Mouse (Mus musculus) c-Kit-positive CD71-positive TER-119-positive erythroid progenitor cells, embryonic 14.5 days (primary cell): Measurements from ENCODE around the gene Mansc1.

Experiments used
- DNase-seq: peaks from one replicate; pipeline ENCODE4 v3.0.0-alpha.2; 2013; ENCODE audit warnings: low spot score

Mansc1 gene

GRCm38 (mm10) chr6:134639210-134639609 is 6.9 kb upstream of the Mansc1 start, which contains the start of gene Borcs5:
TSS of gene Borcs5 (plus strand) at chr6:134639510.
- DNase-seq: no peak

DNA sequence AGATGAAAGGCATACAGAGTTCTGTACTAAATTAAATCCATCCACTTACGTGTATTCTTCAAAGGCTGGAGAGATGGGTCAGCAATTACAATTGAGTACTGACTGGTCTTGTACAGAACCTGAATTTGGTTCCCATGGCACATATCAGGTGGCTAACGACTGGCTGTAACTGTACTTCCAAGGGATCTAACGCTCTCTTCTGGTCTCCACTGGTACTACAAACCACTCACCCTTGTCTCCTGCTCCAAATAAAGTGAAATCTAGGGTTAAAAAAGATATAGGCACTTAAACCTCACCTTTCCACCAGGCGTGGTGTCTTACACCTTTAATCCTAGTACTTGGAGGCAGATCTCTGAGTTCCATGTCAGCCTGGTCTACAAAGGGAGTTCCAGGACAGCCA is 4.2 kb upstream of the Mansc1 start:
- no peak for DNase-seq

- DNase-seq: no peak
These were observed 1.3 kb upstream of the Mansc1 start for GRCm38 (mm10) chr6:134633553-134633952.

DNA sequence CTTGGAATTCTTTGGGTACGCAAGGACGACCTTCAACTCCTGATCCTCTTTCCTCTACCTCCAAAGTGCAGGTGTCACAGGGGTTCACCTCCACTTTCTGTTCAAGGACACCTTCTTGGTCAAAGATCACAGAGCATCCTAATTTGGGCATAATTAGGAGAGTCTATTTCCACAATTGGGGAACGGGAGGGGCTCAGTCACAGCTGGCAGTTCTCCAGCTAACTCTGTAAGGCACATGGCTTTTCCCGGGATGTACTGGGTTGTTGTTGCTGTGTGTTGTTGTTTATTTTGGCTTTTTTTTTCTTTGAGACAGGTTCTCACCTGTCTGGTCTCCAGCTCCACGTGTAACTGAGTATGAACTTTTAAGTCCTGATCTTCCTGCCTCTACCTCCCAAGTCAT is 468 bp upstream of the Mansc1 start:
- DNase-seq: no peak

DNA sequence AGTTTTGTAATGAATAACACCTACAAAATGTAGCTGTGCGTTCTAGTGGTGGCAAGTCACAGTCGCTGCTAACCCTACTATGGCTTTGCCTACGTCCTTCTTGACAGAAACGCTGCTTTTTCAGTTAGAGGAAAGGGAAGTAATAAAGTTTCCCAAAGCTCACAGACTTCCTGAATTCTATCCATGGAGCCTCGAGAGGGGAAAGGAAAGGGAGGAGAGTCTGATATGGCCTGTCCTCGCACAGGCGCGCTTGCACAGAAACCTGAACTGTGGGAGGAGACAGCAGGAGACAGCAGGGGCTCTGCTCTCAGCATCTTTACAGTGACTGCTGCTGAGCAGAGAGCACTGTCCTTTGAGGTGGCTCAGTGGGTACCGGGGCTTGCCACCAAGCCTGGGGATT is 1.8 kb downstream of the Mansc1 start:
- DNase-seq: no peak

GRCm38 (mm10) chr6:134626564-134626963 is 5.7 kb downstream of the Mansc1 start:
- no peak for DNase-seq

DNA sequence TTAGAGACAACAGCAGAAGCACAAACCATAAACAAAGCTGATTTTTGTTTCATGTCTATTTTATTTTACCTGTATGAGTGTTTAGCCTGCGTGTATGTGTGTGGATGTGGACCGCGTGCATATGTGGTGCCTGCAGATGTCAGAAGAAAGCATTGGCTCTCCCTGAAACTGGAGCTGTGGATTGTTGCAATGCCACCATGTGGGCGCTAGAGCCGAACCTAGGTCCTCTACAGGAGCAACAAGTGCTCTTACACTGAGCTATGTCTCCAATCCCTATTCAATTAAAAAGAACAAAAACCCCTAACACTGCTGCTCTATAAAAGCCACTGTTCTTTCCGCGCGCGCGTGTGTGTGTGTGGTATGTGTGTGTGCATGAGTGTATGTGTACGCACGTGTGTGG is 6.9 kb downstream of the Mansc1 start:
- no peak for DNase-seq

DNA sequence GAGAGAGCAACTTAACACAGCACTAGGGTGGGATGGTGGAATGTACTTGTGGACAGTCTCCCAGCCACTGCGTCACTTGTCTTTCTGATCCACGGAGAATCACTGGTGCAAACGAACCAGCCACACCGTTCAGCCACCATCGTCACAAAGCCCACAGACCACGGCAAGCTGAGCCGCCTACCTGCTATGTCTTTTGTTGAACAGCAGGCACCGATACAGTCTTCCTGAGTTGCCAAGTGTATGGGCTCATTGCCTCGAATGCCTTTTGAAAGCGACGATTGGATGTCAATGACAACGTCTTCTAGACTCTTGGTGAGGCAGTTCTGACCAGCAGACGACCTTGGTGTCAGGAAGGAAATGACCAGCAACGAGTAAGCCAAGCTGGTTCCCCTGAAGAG is 10.7 kb downstream of the Mansc1 start:
- no peak for DNase-seq

- peak; percentile 27 for DNase-seq
These were observed 11.3 kb downstream of the Mansc1 start for GRCm38 (mm10) chr6:134620846-134621551.

GRCm38 (mm10) chr6:134620129-134620528 is 12.2 kb downstream of the Mansc1 start:
- DNase-seq: no peak

DNA sequence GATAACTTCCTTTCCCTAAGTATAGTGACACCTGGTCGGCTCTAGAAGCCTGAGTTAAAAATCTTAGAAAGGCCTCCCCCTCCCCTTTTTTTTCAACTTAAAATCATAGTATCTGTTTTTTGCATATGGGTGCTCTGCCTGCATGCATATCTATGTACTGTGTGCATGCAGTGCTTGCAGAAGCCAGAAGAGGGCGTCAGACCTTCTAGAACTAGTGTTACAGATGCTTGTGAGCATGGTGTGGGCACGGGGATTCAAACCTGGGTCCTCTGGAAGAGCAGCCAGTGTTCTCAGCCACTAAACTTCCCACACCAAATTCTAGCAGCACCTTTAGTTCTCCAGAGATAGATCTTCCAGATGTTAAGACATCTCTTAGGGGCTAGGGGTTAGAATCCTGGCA is 14.7 kb downstream of the Mansc1 start:
- no peak for DNase-seq

- peak; percentile 74 for DNase-seq
These were observed 17.3 kb downstream of the Mansc1 start for GRCm38 (mm10) chr6:134614723-134615648.

DNA sequence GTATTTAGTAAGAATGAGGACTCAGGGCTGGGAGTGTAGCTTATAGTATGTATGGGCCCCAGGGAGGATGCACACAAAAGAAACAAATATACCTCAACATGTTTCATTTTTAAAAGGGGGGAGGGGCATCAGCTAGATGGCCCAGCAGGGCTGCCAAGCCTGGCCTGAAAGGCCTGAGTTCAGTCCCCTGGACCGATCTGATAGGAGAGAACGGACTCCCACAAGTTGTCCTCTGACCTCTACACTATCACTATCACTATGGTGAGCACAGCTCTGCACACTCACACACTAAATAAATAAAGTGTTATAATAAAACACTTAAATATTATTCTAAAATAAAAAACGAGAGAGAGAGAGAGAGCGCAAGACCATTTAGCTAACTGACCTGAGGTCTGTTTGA is 18.0 kb downstream of the Mansc1 start:
- no peak for DNase-seq

DNA sequence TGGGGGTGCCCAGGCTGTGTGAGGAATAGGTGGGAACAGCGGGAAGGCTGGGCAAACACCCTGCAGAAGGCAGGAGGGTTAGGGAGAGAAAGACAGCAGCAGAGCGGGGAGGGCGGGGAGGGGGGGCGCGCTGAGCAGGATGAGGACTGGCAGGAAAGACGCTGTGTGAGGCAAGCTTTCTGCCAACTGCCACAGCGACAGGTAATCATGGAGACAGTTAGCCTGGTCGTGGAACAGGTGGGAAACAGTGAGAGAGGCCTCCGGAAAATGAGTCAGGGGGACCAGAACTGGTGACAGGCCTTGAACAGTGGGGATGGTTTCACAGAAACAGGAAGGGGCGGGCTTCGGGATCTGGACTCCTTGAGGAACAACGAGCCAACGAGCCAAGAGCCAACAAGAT is 20.4 kb downstream of the Mansc1 start:
- no peak for DNase-seq

DNA sequence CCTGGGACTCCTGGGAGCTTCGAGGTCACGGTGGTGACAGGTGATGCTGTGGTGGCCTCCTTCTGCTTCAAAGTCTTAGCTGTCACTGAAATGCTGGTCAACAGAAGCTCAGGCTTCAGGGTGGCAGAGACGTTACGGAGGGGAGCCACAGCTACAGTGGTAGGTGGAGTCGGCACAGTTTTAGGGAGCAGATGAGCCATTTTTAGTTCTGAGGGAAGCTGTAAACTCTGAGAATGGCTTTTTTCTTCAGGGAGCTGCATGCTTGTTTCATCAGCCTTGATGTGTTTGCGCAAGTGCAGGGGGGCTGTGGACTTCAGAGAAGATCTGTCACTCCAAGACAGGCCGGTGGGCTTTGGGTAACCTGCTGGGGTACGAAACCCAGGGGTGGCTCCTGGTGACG is 21.9 kb downstream of the Mansc1 start:
- DNase-seq: no peak

GRCm38 (mm10) chr6:134606949-134607746 is 25.1 kb downstream of the Mansc1 start:
- no peak for DNase-seq

DNA sequence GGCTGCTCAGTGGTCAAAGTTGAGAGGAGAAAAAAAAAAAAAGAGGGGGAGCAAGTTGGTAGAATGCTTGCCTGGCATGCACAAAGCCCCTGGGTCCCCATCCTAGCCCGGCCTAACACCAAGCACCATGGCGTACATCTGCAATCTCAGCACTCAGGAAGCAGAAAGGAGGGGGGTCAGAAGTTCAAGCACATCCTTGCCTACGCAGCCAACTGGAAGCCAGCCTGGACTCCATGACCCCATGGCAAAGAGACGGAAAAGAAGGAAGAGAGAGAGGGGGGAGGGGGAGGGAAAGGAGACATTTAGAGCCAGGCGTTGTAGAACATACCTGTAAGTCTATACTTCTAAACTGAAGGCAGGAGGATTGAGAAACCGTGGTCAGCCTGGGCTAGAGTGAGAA is 25.7 kb downstream of the Mansc1 start:
- no peak for DNase-seq

- no peak for DNase-seq
These were observed 27.1 kb downstream of the Mansc1 start for GRCm38 (mm10) chr6:134605196-134605595.

GRCm38 (mm10) chr6:134602371-134603003 is 29.8 kb downstream of the Mansc1 start:
- DNase-seq: no peak

DNA sequence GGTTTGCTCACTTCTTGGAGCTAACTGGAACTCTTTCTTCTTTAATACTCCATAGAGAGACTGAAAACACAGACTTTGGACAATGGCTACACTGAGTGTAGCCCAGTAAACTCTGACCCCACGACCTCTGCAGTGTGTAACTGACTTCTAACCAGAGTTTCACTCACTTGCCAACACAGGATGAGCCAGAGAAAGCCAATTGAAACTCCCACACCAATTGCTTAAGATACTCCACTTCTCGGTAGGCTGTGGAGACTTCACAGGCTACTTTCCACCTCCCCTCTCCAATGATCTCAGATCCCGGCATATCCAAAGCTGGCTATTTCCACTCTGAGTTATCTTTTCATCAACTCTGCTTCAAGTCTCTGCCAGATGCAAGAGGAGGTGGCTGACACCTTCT is 30.5 kb downstream of the Mansc1 start:
- no peak for DNase-seq

- no peak for DNase-seq
These were observed 31.2 kb downstream of the Mansc1 start for GRCm38 (mm10) chr6:134601130-134601529.

GRCm38 (mm10) chr6:134599239-134599638 is 33.0 kb downstream of the Mansc1 start:
- no peak for DNase-seq
